Mouse (Mus musculus): ENCODE data around the gene Helz.

DNA sequence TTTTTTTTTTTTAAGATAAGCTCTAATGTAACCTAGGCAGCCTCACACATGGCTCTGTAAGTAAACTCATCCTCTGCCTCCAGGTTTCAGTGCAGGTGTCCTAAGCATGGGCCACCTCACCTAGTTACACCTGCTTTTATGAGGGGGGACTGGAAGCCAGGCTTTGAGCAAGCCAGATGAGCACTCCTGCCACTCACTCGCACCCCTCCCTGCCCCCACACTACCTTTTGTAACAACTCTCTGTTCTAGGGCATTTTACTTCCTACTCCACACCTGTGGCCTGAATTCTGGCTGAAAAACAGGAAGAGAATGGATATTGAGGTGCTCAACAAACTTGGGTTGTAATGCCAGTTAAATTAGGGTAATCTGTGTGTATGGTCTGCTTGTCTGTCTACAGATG lies 22.8 kb upstream of the Helz start:
- TF ChIP-seq CTCF (IDR thresholded peaks at IDR 0.05; ENCODE audit: borderline replicate concordance, insufficient read depth, low read depth, low read length) = no peak
- TF ChIP-seq POLR2A (IDR thresholded peaks at IDR 0.05; ENCODE audit: borderline replicate concordance, insufficient read depth, low read length) = no peak

Data from cerebellum, adult 2 months (tissue).